Mouse (Mus musculus) lung, embryonic 16.5 days (tissue): ENCODE data around the gene Camsap2. TPM values are rescaled to one million over a fixed set of nuclear protein-coding genes. Genes with fewer than 3 reads are reported as not detected.
A peak's percentile ranks its signal among the peaks of the same experiment; 100 is the strongest.

Source experiments
- ATAC-seq: fragments of 200-750 bp; cut with Nextera tagmentation; 2 replicates; pipeline ENCODE4 v1.8.0; 2017; ENCODE audit warnings: low read depth, mild to moderate bottlenecking, moderate library complexity
- H3K27ac ChIP-seq: fragments of 300-500 bp; sonication (generic); 2 replicates; pipeline ENCODE4 v1.5.1; 2014; ENCODE audit warnings: mild to moderate bottlenecking, control low read depth, low read length
- H3K27me3 ChIP-seq: fragments of 300-500 bp; sonication (generic); 2 replicates; pipeline ENCODE4 v1.6.1; 2014; ENCODE audit warnings: low read depth, low read length, mixed read lengths; ENCODE audit not compliant: control insufficient read depth, insufficient read depth
- H3K36me3 ChIP-seq: fragments of 300-500 bp; sonication (generic); 2 replicates; pipeline ENCODE4 v1.6.1; 2014; ENCODE audit warnings: low read length; ENCODE audit not compliant: control insufficient read depth, insufficient read depth
- H3K4me1 ChIP-seq: fragments of 300-500 bp; sonication (generic); replicated peaks from 2 replicates; pipeline ENCODE4 v1.6.1; 2014; ENCODE audit warnings: low read length, mixed read lengths; ENCODE audit not compliant: control insufficient read depth, insufficient read depth
- H3K4me2 ChIP-seq: fragments of 300-500 bp; sonication (generic); 2 replicates; pipeline ENCODE4 v1.6.1; 2014; ENCODE audit warnings: low read depth, low read length, control low read depth
- H3K4me3 ChIP-seq: fragments of 300-500 bp; sonication (generic); 2 replicates; pipeline ENCODE4 v1.5.1; 2014; ENCODE audit warnings: mild to moderate bottlenecking, low read length, control low read depth
- H3K9ac ChIP-seq: fragments of 300-500 bp; sonication (generic); 2 replicates; pipeline ENCODE4 v1.6.1; 2014; ENCODE audit warnings: low read length, control low read depth
- H3K9me3 ChIP-seq: fragments of 300-500 bp; sonication (generic); 2 replicates; pipeline ENCODE4 v1.6.1; 2016; ENCODE audit warnings: low read length; ENCODE audit not compliant: control insufficient read depth
- WGBS: fragments of 180-500 bp; shearing (Covaris S2); extraction: QIAGEN DNeasy Blood & Tissue Kit; methylation state at CpG from one replicate; pipeline ENCODE4 v1.1.7; 2014; 5-methylcytosine and 5-hydroxymethylcytosine counted together
- polyA plus RNA-seq: library from polyadenylated mRNA; unstranded; fragments of >200 nt; fragmentation: Nextera tagmentation; extraction: Ambion mirVana; gene quantifications from 2 replicates; pipeline ENCODE4 v1.2.1, GENCODE M21; 2015

The Camsap2 gene
- 9.3 and 9.6 TPM in 2 replicates for polyA plus RNA-seq

DNA sequence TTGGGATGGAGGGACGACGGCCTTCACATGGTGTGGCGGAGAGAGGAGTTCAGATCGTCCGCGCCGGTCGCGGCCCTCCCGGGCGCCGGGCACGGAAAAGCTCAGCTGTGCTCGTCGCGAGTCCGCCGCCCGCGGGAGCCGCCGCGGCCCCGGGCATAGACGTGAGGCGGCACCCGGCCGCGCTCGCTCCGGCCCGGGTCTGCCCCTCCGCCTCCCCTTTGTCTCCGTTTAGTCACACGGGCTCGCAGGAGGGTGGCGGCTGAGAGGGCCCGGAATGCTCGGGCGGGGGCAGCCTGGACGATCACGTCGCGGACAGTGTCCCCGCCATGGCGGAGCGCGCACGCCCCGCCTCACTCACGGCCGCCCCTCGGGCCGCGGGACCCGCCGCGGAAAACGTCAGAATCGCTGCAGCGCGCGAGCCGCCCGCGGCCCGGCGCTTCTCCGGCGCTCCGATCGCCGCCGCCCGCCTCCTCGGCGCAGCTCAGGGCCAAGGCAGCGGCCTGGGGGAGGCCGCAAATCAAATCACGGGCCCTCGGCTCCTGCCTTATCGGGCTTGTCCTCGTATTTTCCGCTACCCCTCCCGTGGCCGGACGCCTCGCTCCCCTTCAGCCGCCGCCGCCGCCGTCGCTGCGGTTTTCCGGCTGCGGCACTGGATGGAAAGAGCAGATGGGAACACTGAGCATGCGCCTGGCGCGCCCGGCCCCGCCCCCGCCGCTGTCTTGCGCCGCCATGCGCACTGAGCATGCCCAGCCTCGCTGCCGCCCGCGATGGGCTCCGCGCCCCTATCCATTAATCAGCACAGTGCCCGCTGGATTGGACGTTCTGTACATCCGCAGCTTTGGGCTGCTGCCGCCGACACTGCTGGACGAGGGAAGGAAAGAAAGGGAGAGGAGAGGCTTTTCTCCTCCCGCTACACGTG lies at the start of gene Camsap2:
Gene Camsap2 (minus strand): TSS at position 651 of the 919 bp plus-strand sequence.
- Histone ChIP-seq H3K4me3 (peak within 1 kb of the TSS; percentile 96), H3K9me3 (no peaks in the 10 kb centered on the region), H3K27ac (peak within 1 kb of the TSS; percentile 98), H3K4me1 (peaks cover 17% of the 10 kb centered on the region), H3K9ac (peak within 1 kb of the TSS; percentile 95), H3K4me2 (peak within 1 kb of the TSS; percentile 74), H3K36me3 (no peaks in the 10 kb centered on the region), H3K27me3 (no peaks in the 10 kb centered on the region)
- under 1% methylated on average over 114 of the region's 121 CpGs for WGBS
- ATAC-seq, result peak; percentile 98

DNA sequence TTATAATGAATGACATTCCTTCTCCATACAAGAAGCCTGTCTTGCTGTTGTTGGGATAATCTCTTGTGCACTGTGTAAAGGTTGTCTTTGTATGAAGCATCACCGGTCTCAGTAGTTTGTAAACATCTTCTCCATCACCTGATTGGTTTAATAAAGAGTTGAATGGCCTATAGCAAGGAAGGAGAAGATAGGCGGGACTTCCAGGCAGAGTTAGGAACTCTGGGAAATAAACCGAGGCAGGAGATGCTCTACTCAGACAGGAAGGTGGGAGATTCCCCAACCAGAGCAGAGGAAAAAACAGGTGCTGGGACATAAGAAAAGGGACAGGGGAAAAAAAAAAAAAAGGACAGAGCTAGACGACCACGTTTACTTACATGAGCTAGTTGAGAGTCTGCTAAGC lies 49.2 kb upstream of the Camsap2 start:
- ATAC-seq, result no peak
- H3K4me1 ChIP-seq, result no peaks in the 10 kb centered on the region
- no peaks in the 10 kb centered on the region for H3K9me3 ChIP-seq
- H3K36me3 ChIP-seq, result no peaks in the 10 kb centered on the region
- 42% methylated on average over 5 of the region's 5 CpGs for WGBS
- H3K4me2 ChIP-seq, result no peak overlapping the region
- no peaks in the 10 kb centered on the region for H3K27me3 ChIP-seq
- H3K4me3 ChIP-seq, result no peak overlapping the region
- no peak overlapping the region for H3K27ac ChIP-seq
- no peak overlapping the region for H3K9ac ChIP-seq

DNA sequence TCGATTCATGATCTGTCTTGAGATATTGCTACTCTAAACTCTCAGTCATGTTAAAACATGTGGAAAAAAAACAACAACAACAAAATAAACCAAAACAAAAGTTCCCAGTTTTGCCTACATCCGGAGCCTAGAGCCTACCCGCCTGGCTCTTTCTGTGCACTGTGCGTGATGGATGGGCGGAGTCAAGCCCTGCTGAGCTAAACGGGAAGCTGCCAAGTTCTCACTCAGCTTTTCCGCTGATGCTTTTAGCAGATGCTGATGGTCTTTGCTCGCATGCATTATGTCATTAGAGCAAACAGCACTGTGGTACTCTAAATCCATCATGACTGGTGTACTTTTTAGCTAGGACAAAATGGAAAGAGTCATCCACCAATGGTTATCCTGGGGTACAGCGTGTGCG lies 48.6 kb upstream of the Camsap2 start:
- H3K27ac ChIP-seq, result no peak overlapping the region

DNA sequence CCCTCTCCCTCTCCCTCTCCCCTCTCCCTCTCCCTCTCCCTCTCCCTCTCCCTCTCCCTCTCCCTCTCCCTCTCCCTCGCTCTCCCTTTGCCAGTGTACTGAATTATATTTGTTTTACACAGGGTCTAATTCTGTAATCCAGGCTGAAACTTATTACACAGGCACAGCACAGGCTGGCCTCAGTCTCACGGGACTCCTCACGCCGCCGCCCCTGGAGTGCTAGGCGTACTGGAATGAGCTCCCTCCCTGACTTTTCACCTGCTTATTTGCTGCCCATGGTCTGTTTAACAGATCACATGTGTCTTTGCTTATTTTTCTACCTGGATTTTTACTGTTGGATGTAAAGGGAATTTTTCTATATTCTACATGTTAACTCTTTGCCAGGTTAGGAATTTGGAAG lies 41.0 kb upstream of the Camsap2 start:
- no peaks in the 10 kb centered on the region for H3K27me3 ChIP-seq
- H3K9ac ChIP-seq, result no peak overlapping the region
- H3K9me3 ChIP-seq, result no peaks in the 10 kb centered on the region
- ATAC-seq, result no peak
- 27% methylated on average over 6 of the region's 6 CpGs for WGBS
- H3K27ac ChIP-seq, result no peak overlapping the region
- no peaks in the 10 kb centered on the region for H3K36me3 ChIP-seq
- H3K4me1 ChIP-seq, result no peaks in the 10 kb centered on the region
- no peak overlapping the region for H3K4me2 ChIP-seq
- no peak overlapping the region for H3K4me3 ChIP-seq

More for the DNA sequence above, 48.6 kb upstream of the Camsap2 start:
- Histone ChIP-seq H3K27me3 (no peaks in the 10 kb centered on the region), H3K4me2 (no peak overlapping the region), H3K9me3 (no peaks in the 10 kb centered on the region), H3K4me1 (no peaks in the 10 kb centered on the region), H3K4me3 (no peak overlapping the region), H3K9ac (no peak overlapping the region), H3K36me3 (no peaks in the 10 kb centered on the region)
- WGBS, result 31% methylated on average over 10 of the region's 10 CpGs
- ATAC-seq, result peak; percentile 59; the same call in 1 of the 2 replicates

DNA sequence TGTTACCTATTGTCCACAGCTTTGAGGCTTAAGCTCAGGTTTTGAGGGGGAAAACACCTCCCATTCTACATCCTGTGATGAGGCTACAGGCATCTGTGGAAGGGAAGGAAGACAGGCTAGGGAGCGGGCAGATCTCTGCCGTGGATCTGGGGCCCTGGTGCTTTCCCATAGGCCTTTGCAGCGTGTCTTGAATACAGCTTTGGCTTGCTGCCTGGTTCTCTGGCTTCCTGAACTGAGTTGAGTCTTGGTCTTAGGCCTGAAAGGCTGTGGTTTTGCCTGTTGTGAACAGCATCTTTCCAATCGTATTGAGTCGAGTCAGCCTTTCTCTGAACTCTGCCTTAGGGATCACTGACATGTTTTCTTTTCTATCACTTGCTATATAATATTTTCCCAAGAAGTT lies 35.7 kb upstream of the Camsap2 start:
- H3K4me2 ChIP-seq, result no peak overlapping the region
- 63% methylated on average over 5 of the region's 5 CpGs for WGBS
- H3K9me3 ChIP-seq, result no peaks in the 10 kb centered on the region
- no peaks in the 10 kb centered on the region for H3K36me3 ChIP-seq
- peaks cover 5% of the 10 kb centered on the region; the same call in 1 of the 2 replicates for H3K4me1 ChIP-seq
- no peak overlapping the region for H3K9ac ChIP-seq
- ATAC-seq, result peak; percentile 31; the same call in 1 of the 2 replicates
- H3K27me3 ChIP-seq, result no peaks in the 10 kb centered on the region
- H3K4me3 ChIP-seq, result no peak overlapping the region
- peak overlapping the region; percentile 55; the same call in 1 of the 2 replicates for H3K27ac ChIP-seq

DNA sequence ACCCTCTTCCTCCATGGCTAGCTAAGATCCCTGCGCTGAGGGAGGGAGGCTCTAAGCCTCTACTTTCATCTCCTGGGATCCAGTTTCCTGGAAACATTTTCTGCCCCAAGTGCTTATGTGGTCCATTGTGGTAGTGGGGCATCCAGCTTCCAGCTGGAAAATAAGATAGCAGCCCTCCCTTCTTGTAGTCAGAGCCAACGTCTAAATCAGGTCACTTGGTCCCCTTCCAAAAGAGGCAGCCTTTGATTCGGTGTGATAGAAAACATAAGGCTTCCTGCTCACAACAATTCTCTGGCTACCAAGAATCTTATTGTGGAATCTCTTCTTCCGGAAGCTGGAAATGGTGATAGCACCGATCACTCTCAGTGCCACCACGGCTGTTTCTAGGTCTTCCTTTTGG lies 35.3 kb upstream of the Camsap2 start:
- no peak overlapping the region for H3K9ac ChIP-seq
- no peak overlapping the region for H3K4me2 ChIP-seq
- WGBS, result 63% methylated on average over 6 of the region's 6 CpGs
- H3K27me3 ChIP-seq, result no peaks in the 10 kb centered on the region
- ATAC-seq, result peak; percentile 56; the same call in 1 of the 2 replicates
- peaks cover 5% of the 10 kb centered on the region; the same call in 1 of the 2 replicates for H3K4me1 ChIP-seq
- H3K27ac ChIP-seq, result peak overlapping the region; percentile 55; the same call in 1 of the 2 replicates
- no peaks in the 10 kb centered on the region for H3K36me3 ChIP-seq
- no peaks in the 10 kb centered on the region for H3K9me3 ChIP-seq
- H3K4me3 ChIP-seq, result no peak overlapping the region

DNA sequence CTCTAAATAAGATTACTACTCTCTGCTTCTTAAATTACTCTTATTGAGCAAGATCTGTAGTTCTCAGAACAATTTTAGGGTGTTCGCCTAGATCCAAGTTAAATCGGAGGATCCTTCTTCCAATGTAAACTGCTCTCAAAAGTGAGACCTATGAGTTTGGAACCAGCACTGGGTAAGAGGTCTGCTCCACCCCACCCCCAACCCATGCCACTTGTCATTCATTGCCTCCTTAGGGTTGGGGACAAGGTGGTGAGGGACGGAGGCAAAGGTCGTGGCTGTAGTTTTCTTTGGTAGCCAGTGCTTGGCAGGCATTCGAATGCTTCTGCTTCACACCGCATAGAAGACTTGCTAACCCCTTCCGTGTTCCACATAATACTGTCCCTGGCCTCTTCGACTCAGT lies 34.7 kb upstream of the Camsap2 start:
- H3K9ac ChIP-seq, result no peak overlapping the region
- 85% methylated on average over 8 of the region's 8 CpGs for WGBS
- no peaks in the 10 kb centered on the region for H3K27me3 ChIP-seq
- H3K27ac ChIP-seq, result no peak overlapping the region
- no peak overlapping the region for H3K4me2 ChIP-seq
- H3K4me1 ChIP-seq, result peaks cover 5% of the 10 kb centered on the region; the same call in 1 of the 2 replicates
- H3K36me3 ChIP-seq, result no peaks in the 10 kb centered on the region
- no peak for ATAC-seq
- H3K4me3 ChIP-seq, result no peak overlapping the region
- H3K9me3 ChIP-seq, result no peaks in the 10 kb centered on the region

DNA sequence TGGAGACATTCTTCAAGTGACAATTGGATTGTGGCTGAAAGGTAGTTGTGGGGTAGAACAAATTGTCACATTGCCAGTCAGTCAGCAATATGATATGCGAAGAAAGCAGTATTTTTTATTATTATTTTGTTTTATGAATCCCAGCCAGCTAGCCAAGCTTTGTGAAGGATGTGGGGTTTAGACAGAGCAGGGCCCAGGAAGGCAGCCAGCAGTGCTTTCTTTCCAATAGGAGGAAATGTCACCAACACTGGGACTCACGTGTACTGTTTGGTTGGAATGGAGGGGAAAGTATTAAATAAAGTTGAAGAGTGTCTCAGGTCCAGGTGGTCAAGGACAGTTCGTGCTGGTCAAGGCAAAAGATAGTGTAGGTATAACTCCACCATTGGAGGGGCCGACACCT lies 34.3 kb upstream of the Camsap2 start:
- Histone ChIP-seq H3K9me3 (no peaks in the 10 kb centered on the region), H3K4me3 (no peak overlapping the region), H3K4me1 (peaks cover 5% of the 10 kb centered on the region; the same call in 1 of the 2 replicates), H3K9ac (no peak overlapping the region), H3K36me3 (no peaks in the 10 kb centered on the region), H3K27ac (no peak overlapping the region), H3K4me2 (no peak overlapping the region), H3K27me3 (no peaks in the 10 kb centered on the region)
- 79% methylated on average over 4 of the region's 4 CpGs for WGBS
- ATAC-seq, result no peak

DNA sequence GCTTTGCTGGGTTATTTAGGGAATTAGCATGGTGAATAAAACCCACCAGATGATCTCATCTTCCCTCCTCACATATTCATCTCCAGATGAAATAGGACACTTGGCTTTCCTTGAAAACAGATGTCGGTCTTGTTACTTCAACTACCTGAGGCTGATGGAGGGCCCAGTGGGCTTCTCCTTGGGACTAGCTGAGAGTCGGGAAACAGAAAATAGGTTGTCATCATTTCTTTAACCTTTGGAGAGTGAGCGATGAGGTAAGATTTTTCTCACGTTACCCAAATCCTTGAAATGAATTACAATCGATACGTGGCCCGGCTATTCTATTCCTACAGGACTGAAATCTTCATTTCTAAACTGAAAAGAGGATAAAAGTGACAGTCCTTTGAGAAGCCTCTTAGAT lies 33.4 kb upstream of the Camsap2 start:
- no peak overlapping the region for H3K27ac ChIP-seq
- H3K36me3 ChIP-seq, result no peaks in the 10 kb centered on the region
- 90% methylated on average over 7 of the region's 7 CpGs for WGBS
- no peak for ATAC-seq
- H3K9me3 ChIP-seq, result no peaks in the 10 kb centered on the region
- no peaks in the 10 kb centered on the region for H3K27me3 ChIP-seq
- no peak overlapping the region for H3K4me3 ChIP-seq
- H3K4me2 ChIP-seq, result no peak overlapping the region
- H3K4me1 ChIP-seq, result peaks cover 5% of the 10 kb centered on the region; the same call in 1 of the 2 replicates
- no peak overlapping the region for H3K9ac ChIP-seq
